Mouse (Mus musculus): ENCODE results near the gene Vps26a. TPM values are rescaled to one million over a fixed set of nuclear protein-coding genes. Genes with fewer than 3 reads are reported as not detected.
A peak's percentile ranks its signal among the peaks of the same experiment; 100 is the strongest.

Vps26a gene
- total RNA-seq, 2 experiments from 2014 or later: 46.5 to 46.6 TPM

DNA sequence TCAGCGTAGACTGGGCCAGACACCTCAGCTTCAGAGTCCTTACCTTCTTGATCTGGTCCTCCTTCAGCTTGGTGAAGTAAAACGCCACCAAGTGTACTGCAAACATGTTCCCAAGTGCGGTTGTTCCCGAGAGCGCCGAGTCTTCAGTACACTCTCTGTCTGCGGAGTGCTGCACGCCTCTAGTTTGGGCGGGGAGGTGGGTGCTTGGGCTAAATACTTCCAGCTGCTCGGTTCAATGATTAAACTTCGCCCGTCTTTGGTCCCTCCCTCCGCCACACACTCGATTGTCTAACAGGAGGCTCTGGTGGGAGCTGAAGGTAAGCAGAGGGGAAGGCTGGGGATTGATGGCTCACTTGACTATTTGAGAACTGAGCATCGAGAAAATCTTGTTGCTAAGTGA, 64.3 kb downstream of the Vps26a start, which contains the start of gene Hkdc1:
Gene Hkdc1 (minus strand): TSS at position 237 of the 400 bp plus-strand sequence.
- intact Hi-C loops (cut with DNase I): no loop called here
- DNase-seq: no peak

DNA sequence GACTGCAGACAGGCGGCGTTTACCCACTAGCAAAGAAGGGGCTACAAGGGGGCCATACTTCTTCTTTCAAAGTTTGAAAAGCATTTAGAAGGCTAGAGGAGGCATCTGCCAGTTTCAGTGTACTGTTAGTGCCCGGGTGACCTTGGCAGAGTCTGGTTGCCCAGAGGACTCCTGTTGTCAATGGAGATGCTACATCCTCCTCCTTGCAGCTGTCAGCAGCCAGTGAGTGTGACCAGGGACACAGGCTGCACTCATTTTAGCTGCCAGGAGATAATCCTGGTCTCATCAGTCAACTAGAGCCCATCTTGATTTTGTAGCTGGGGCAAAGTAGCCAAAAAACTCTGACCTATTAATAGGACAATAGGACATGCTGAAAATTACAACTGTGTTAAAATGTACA, 65.5 kb downstream of the Vps26a start:
- DNase-seq: no peak
- intact Hi-C loops (cut with DNase I): no loop called here

DNA sequence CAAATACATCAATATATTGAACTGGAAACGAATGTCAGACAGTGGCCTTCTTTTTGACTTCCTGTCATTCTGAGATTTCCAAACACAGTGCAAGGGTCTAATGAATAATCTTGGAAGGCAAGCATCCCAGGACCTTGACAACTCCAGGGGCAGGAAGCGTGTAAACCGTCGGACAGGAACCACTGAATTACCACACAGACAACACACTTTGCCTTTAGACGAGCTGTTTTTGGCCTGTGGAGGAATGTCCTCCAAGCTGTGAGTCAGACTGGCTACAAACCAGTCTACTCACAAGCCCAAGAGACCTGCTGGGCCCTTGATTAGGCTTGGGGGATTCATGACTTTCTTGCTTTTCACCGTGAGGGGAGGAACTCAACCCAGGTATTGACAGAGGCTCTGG, 66.2 kb downstream of the Vps26a start:
- intact Hi-C loops (cut with DNase I): no loop called here

DNA sequence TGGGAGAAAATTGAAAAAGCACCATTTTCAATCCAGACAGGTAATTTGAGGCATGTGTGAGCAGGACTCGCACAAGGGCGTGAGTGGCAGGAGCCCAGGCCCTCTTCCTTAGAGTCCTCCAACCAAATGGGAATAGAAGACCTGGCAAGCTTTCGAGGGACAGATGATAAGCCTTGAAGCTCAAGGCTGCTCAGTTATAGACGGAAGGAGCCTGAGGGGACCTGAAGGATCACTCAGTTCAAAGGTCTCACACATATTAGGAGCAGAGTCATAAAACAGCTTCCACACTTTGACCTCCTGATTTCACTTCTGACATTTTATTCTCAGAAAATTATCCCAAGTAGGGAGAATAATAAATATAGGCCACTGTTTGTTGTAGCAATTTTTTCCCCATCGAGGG, 67.2 kb downstream of the Vps26a start:
- DNase-seq: no peak
- intact Hi-C loops (cut with DNase I): no loop called here

More for the DNA sequence above, 66.2 kb downstream of the Vps26a start:
- no peak for DNase-seq

DNA sequence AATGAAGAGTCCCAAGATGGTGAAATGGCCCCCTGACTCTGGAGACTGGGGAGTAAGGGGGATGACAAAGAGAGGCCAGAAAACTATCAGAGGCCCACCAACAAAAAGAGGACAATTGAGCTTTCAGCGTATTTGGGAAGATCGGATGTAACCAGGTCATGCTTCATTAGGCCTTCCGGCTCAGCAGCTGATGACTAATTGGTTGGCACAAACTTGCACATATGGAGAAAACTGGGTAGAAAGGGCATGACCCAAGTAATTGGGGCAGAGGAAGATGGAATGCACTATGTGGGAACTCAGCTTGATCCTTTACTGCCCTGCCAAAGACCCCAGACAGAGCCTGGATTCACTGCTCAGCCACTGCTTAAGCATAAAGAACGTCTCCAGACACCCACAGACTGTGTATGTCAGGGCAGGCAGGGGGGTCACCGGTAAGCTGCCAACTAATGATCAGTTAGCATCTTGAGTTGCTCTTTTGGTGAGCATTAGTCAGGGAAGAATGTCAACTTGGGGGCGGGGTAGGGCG, 67.7 kb downstream of the Vps26a start:
- intact Hi-C loops (cut with DNase I): no loop called here
- DNase-seq: no peak

DNA sequence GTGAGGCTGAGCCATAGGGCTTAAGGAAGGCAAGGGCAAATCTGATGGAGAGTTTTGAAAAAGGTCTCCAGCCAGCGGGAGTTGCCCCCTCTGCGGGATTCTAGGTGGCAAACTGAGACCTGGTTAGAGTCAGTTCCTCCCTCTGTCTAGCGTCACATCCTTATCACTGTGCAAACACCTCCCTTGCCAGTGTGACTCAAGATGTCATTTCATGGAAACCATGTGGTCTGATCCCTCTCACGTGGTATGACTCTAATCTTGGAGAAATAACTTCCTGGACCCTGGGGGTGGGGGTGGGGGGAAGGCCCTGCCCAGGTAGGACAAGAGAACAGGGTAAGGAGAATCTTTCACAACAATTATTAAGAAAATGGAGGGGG, 73.0 kb downstream of the Vps26a start:
- intact Hi-C loops (cut with DNase I): no loop called here
- no peak for DNase-seq

DNA sequence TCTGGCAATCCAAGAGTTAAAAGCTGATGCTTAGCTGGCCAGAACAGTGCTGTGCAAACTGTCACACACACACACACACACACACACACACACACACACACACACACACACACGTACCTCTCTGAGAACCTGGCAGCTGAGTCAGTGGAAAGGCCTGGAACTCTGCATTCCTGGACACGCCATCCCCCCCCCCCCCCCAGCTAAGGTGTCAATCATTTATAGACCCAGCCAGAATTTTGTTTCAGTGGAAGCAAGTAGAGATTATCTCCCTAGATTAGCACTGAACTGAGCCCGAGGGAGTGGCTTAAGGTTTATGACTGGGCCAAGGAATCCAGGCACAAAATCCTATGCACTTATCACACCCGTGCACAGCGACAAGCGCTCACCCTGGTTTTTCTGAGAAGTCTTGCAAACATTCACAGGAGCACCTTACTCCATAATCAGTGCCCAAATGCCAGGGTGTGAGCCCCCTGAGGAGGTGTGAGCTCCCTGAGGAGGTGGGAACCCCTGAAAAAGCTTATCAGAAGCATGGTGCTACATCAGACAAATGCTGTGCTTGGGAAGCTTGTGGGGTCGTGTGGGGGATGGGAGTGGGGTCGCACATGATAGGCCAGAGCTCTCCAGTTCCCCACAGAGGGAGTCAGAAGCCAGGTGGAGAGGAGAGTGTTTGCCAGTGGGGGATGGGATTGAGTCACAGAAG, 73.5 kb downstream of the Vps26a start:
- no peak for DNase-seq
- intact Hi-C loops (cut with DNase I): no loop called here

DNA sequence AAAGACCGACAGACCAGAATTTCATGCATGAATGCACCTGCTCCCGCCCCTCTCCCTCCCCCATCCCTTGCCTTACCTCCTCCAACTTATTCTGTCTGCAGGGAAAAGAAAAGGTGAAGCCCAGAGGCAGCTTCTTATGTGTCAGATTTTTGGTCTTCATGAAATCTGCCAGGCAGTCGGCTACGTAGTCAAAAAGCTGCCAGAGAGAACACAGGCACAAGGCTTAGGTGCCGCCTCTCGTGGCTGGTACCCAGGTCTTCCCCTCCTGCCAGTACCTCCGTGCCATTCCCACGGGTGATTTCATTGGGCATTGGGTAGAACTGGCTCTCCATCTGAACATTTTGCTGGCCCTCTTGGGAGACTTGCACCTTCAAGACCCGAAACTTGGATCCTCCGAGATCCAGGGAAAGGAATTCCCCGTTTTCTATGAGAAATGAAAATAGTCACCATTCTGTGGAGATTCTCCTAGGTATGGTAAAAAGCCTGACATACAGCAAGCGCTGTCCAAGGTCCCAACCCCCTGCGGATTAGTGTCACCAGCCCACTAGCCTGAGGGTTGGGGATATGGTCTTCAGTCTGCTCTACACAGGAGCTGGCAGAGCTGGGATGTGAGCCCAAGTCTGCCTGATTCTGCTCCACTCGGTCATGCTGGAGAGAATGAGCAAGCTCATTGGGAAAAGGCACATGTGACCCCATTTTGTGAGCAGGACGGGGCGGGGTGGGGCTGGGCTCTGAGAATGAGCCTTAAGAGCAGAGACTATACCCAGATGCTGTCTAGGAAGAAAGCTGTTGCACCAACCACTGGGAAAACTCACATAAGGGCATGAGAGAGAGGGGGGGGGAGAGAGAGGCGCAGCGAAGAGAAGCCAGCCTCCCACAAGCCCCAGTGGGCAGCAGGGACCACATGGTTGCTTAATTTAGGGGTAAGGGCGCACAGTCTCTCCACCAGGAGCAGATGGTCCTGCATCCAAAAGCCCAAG, 74.9 kb downstream of the Vps26a start:
- intact Hi-C loops (cut with DNase I): loop anchor here (1.0 kb wide), 1 partner anchor 136 kb away; no protein-coding TSS in a partner anchor
- no peak for DNase-seq

DNA sequence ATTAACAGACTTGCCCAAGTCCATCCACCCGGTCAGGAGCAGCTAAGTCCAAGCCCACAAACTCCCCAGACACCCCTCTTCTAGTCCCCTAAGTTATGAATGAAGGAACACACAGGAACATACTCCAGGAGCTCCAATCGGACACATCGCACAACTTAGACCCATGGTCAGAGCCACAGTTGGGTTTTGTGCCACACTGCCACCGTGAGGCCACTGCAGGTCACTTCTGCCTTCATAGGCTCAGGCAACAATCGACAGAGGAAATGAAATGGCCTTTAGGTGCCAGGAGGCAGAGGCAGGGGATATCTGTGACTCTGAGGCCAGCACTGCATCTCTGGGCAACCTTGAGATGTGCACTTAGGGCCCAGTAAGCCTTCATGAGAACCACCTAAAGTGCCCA, 75.7 kb downstream of the Vps26a start:
- intact Hi-C loops (cut with DNase I): loop anchor here (1.0 kb wide), 1 partner anchor 136 kb away; no protein-coding TSS in a partner anchor
- DNase-seq: peak; percentile 64 to 68

Other genes with a start within 250 kb of the Vps26a start
- gene Tacr2, start 234.4 kb downstream of the Vps26a start, total RNA-seq (2021): not detected
- gene Hk1, start 106.9 kb downstream of the Vps26a start, total RNA-seq (2021): 100 to 1,000 TPM in 1 of 2 experiments, 10 to 100 TPM in 1; 99.7 to 113 TPM
- not detected for gene Hkdc1, start 64.3 kb downstream of the Vps26a start, total RNA-seq (2021)
- gene 4930507D05Rik, start 37.3 kb downstream of the Vps26a start, total RNA-seq (2021): under 1 TPM in 1 of 2 experiments, not detected in 1; 0.58 TPM
- gene Supv3l1, start 37.1 kb downstream of the Vps26a start, total RNA-seq (2021): 10 to 100 TPM; 34.8 to 35.7 TPM
- gene Srgn, start 40.6 kb upstream of the Vps26a start, total RNA-seq (2021): 10 to 100 TPM; 45.2 to 51.5 TPM
- gene Kif1bp, start 91.7 kb upstream of the Vps26a start, total RNA-seq (2021): 10 to 100 TPM; 42.8 to 44.4 TPM
- 10 to 100 TPM; 27.6 to 29.9 TPM for gene Ddx21, start 115.5 kb upstream of the Vps26a start, total RNA-seq (2021)
- 10 to 100 TPM; 47.3 to 49.1 TPM for gene Ddx50, start 164.4 kb upstream of the Vps26a start, total RNA-seq (2021)
- gene Stox1, start 239.3 kb upstream of the Vps26a start, total RNA-seq (2021): 1 to 10 TPM in 1 of 2 experiments, under 1 TPM in 1; 0.89 to 1.2 TPM